11 mouse cellular contexts compared by ENCODE assay signal in the genomic region with DNA sequence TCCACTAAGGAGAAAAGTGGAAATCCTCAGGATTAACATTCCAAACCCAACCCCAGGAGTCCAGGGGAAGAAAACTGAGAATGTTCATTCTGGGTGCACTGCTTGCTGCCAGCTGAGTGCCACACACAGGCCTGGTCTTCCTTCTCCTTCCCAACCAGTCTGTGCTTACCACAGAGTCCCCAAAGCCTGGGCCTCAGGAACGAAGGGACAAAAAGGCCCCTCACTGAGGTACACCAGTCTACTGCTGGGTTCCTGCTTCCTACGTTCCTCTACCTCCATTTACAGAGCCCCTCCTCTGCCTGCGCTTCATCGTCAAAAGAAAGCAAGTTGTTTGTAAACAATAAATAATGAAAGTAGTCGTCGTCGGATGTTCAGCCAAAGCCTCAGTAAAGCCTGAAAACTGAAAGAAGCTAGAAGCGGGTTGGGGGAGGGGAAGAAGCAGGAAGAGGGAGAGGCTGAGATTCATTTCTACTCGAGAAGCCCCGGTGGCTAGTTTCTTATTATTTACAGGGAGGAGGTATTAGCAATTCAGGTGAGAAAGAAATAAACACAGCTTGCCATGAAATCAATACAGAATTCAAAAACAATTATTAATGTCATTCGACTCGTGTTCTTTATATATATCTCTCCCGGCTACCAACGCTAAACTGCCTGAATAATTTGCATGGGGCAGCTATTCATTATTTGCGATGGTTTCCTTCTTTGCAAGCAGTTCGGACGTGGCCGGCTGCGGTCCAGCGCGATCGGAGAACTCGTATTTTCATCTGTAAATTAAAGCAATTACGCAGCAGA. TPM values are rescaled to one million over a fixed set of nuclear protein-coding genes. Genes with fewer than 3 reads are reported as not detected.
A peak's percentile ranks its signal among the peaks of the same experiment; 100 is the strongest.
DNase-seq lines count a peak whose midpoint lies in the region; ATAC-seq and TF ChIP-seq lines count a peak whose summit lies in the region.
"Had no signal": no experiment of that assay in that cellular context is flagged by ENCODE, and none has a peak within 500 bp of the region (broad histone marks: within the 10 kb centered on the region; RNA-seq: fewer than 3 reads in every experiment).

No protein-coding gene starts in this region.

- TF ChIP-seq CTCF in kidney, adult 2 months (conservative IDR thresholded peaks at IDR 0.05; ENCODE audit: insufficient read depth, insufficient read length, low read depth, low read length): no peak

- DNase-seq in kidney, adult 2 months: no peak
- DNase-seq in kidney, adult 8-10 months: no peak
- DNase-seq in embryo, embryonic 11 days: peak; percentile 52
- no peak for DNase-seq in cerebellum, adult 8-10 months
- DNase-seq in layer of hippocampus, adult 18-20 months (ENCODE audit: low spot score in 2 of 2): no peak
- no peak for DNase-seq in adipocyte (ENCODE audit: low spot score)

- H3K4me3 ChIP-seq in kidney, adult 2 months (ENCODE audit: insufficient read depth, low read depth, low read length): peak overlapping the region; percentile 7; the same call in 1 of the 2 replicates
- peak overlapping the region; percentile 27 for H3K4me3 ChIP-seq in hindbrain, embryonic 15.5 days
- H3K4me3 ChIP-seq in midbrain, embryonic 16.5 days (ENCODE audit: low read depth, low read length): peak overlapping the region; percentile 13
- H3K4me3 ChIP-seq: myocyte had no signal

- no peaks in the 10 kb centered on the region for H3K9me3 ChIP-seq in hindbrain, embryonic 15.5 days
- no peaks in the 10 kb centered on the region for H3K9me3 ChIP-seq in midbrain, embryonic 16.5 days (replicated peaks; ENCODE audit: control insufficient read depth, low read length, poor library complexity, severe bottlenecking)

- H3K4me1 ChIP-seq in kidney, adult 2 months (ENCODE audit: control insufficient read depth, insufficient read depth, low read length): no peaks in the 10 kb centered on the region
- H3K4me1 ChIP-seq in hindbrain, embryonic 15.5 days (replicated peaks): peaks cover 42% of the 10 kb centered on the region
- H3K4me1 ChIP-seq in midbrain, embryonic 16.5 days (ENCODE audit: control insufficient read depth, insufficient read depth, low read length): peaks cover 21% of the 10 kb centered on the region

- H3K9ac ChIP-seq in hindbrain, embryonic 15.5 days: no peak overlapping the region
- no peak overlapping the region; the same call in 1 of the 2 replicates for H3K9ac ChIP-seq in midbrain, embryonic 16.5 days (ENCODE audit: low read depth, low read length)

- no peak for TF ChIP-seq POLR2A in kidney, adult 2 months (IDR thresholded peaks at IDR 0.05; ENCODE audit: low read depth, low read length)

- H3K4me2 ChIP-seq in hindbrain, embryonic 15.5 days: peak overlapping the region; percentile 89
- H3K4me2 ChIP-seq in midbrain, embryonic 16.5 days (ENCODE audit: low read length): peak overlapping the region; percentile 19

- ATAC-seq in hindbrain, embryonic 15.5 days (ENCODE audit: low FRiP score, low read depth): no peak
- no peak for ATAC-seq in midbrain, embryonic 16.5 days

- H3K36me3 ChIP-seq in kidney, adult 2 months (ENCODE audit: control insufficient read depth, insufficient read depth, low read length): no peaks in the 10 kb centered on the region
- H3K36me3 ChIP-seq in hindbrain, embryonic 15.5 days: no peaks in the 10 kb centered on the region
- H3K36me3 ChIP-seq in midbrain, embryonic 16.5 days (ENCODE audit: control insufficient read depth, insufficient read depth, low read length): no peaks in the 10 kb centered on the region

- H3K27ac ChIP-seq in kidney, adult 2 months (ENCODE audit: insufficient read depth, low read depth, low read length): no peak overlapping the region
- no peak overlapping the region for H3K27ac ChIP-seq in hindbrain, embryonic 15.5 days (replicated peaks)
- H3K27ac ChIP-seq in midbrain, embryonic 16.5 days (ENCODE audit: low read length): no peak overlapping the region

- WGBS in kidney, adult 2 months: 18% methylated on average over 24 of the region's 24 CpGs
- WGBS in hindbrain, embryonic 15.5 days: 5% methylated on average over 24 of the region's 24 CpGs
- 2% methylated on average over 24 of the region's 24 CpGs for WGBS in midbrain, embryonic 16.5 days

- H3K27me3 ChIP-seq in kidney, adult 2 months (replicated peaks; ENCODE audit: control insufficient read depth, insufficient read depth, low read length): peaks cover 6% of the 10 kb centered on the region; the same call in 1 of the 2 replicates
- H3K27me3 ChIP-seq in hindbrain, embryonic 15.5 days: peaks cover 97% of the 10 kb centered on the region
- peaks cover 77% of the 10 kb centered on the region for H3K27me3 ChIP-seq in midbrain, embryonic 16.5 days (ENCODE audit: control insufficient read depth, insufficient read depth, low read depth, low read length)

RNA-seq across cellular contexts. Expression of a gene that starts 2.3 kb away (rescaled TPM):
- polyA plus RNA-seq in kidney, adult 2 months (2012; rRNA removed): 0.16 and 0.26 TPM in 2 replicates
- 3.6 and 5.7 TPM in 2 replicates for polyA plus RNA-seq in hindbrain, embryonic 15.5 days (2015; fragmentation: Nextera tagmentation; extraction: Ambion mirVana)
- polyA plus RNA-seq in midbrain, embryonic 16.5 days (2015; fragmentation: Nextera tagmentation; extraction: Ambion mirVana): 0.87 and 1.4 TPM in 2 replicates
- not detected for total RNA-seq in layer of hippocampus, adult 18-20 months (2021)
- total RNA-seq: gastrocnemius, adult 8-10 months; MEL had no signal
- polyA plus RNA-seq: myocyte had no signal
